30 mouse cellular contexts compared by ENCODE assay signal in the genomic region with DNA sequence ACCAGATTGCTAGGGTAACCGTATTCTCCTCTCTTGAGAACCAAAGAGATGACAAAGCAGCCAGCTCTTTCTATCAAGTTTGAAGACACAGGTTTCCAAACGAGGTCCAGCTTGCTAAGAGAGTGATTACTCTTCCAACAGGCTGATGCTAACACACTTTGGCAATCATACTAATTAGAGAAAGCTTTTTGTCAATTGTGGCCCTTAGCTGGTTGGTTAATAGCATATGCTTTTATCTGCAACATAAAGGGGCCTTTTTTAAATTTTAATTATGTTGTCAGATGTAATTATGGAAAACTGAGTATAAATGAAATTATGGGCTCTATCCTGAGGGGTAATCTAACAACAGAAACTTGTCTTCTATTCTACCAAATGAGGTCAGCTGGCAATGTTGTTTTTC.
A peak's percentile ranks its signal among the peaks of the same experiment; 100 is the strongest.
DNase-seq lines count a peak whose midpoint lies in the region; ATAC-seq lines count a peak whose summit lies in the region.
"Had no signal": no experiment of that assay in that cellular context is flagged by ENCODE, and none has a peak within 500 bp of the region (broad histone marks: within the 10 kb centered on the region; RNA-seq: fewer than 3 reads in every experiment).

No protein-coding gene starts in this region.

- H3K36me3 ChIP-seq in forebrain, embryonic 14.5 days (ENCODE audit: control insufficient read depth, insufficient read depth, low read length), result no peaks in the 10 kb centered on the region
- no peaks in the 10 kb centered on the region for H3K36me3 ChIP-seq in forebrain, embryonic 10.5 days (replicated peaks)
- H3K36me3 ChIP-seq in midbrain, embryonic 14.5 days (ENCODE audit: control insufficient read depth, insufficient read depth, low read length), result no peaks in the 10 kb centered on the region
- no peaks in the 10 kb centered on the region for H3K36me3 ChIP-seq in midbrain, embryonic 13.5 days
- H3K36me3 ChIP-seq: embryonic facial prominence, embryonic 15.5 days; forebrain, embryonic 12.5 days; G1E; heart, embryonic 12.5 days; heart, embryonic 15.5 days had no signal

- peak; percentile 14 for DNase-seq in forebrain, embryonic 14.5 days (ENCODE audit: low spot score)
- DNase-seq in forebrain, embryonic 10.5 days (ENCODE audit: extremely low spot score, low spot score), result no peak
- peak; percentile 7 for DNase-seq in midbrain, embryonic 14.5 days
- DNase-seq in retina, postnatal 1 day, result peak; percentile 95
- DNase-seq in frontal cortex, postnatal 14 days (ENCODE audit: low spot score in 2 of 2), result no peak
- no peak for DNase-seq in layer of hippocampus, adult 9-10 months (ENCODE audit: low spot score)
- DNase-seq: adrenal gland, adult 2 months; adrenal gland, postnatal 14 days; B cell, adult 2 months; cerebellum, adult 11-12 months; cerebellum, adult 8-10 months; cerebellum, postnatal 10 days; cerebellum, postnatal 36 days; embryo, embryonic 11 days; gastrocnemius, adult 2 months; gastrocnemius, postnatal 14 days; heart, adult 18-20 months; heart, postnatal 10 days; heart, postnatal 4 days had no signal

- H3K9ac ChIP-seq in forebrain, embryonic 14.5 days (ENCODE audit: low read length), result no peak overlapping the region
- no peak overlapping the region for H3K9ac ChIP-seq in midbrain, embryonic 14.5 days (replicated peaks; ENCODE audit: low read length)
- no peak overlapping the region for H3K9ac ChIP-seq in midbrain, embryonic 13.5 days (replicated peaks)
- H3K9ac ChIP-seq: embryonic facial prominence, embryonic 15.5 days; forebrain, embryonic 12.5 days; heart, embryonic 12.5 days; heart, embryonic 15.5 days; hindbrain, embryonic 14.5 days had no signal

- H3K9me3 ChIP-seq in forebrain, embryonic 14.5 days (replicated peaks; ENCODE audit: control insufficient read depth, low read length), result no peaks in the 10 kb centered on the region
- no peaks in the 10 kb centered on the region for H3K9me3 ChIP-seq in forebrain, embryonic 10.5 days
- H3K9me3 ChIP-seq in midbrain, embryonic 14.5 days (ENCODE audit: control insufficient read depth, low read length), result no peaks in the 10 kb centered on the region
- H3K9me3 ChIP-seq in midbrain, embryonic 13.5 days, result no peaks in the 10 kb centered on the region
- H3K9me3 ChIP-seq: embryonic facial prominence, embryonic 15.5 days; forebrain, embryonic 12.5 days; G1E; heart, embryonic 12.5 days; heart, embryonic 15.5 days had no signal

- 24% methylated on average over 2 of the region's 2 CpGs for WGBS in forebrain, embryonic 14.5 days
- whole genome bisulfite sequencing in forebrain, embryonic 10.5 days, result 57% methylated on average over 2 of the region's 2 CpGs
- WGBS in midbrain, embryonic 14.5 days, result 61% methylated on average over 2 of the region's 2 CpGs
- 60% methylated on average over 2 of the region's 2 CpGs for WGBS in midbrain, embryonic 13.5 days

- no peak for ATAC-seq in forebrain, embryonic 14.5 days
- no peak for ATAC-seq in midbrain, embryonic 14.5 days (ENCODE audit: low FRiP score, low TSS enrichment)
- ATAC-seq in midbrain, embryonic 13.5 days, result no peak
- ATAC-seq: forebrain, embryonic 16.5 days; hindbrain, postnatal 0 days; inflammation-experienced regulatory T-cells, adult 6 months had no signal

- no peak overlapping the region for H3K4me2 ChIP-seq in forebrain, embryonic 14.5 days (ENCODE audit: low read length)
- no peak overlapping the region for H3K4me2 ChIP-seq in midbrain, embryonic 14.5 days (ENCODE audit: low read length)
- no peak overlapping the region for H3K4me2 ChIP-seq in midbrain, embryonic 13.5 days (replicated peaks)
- H3K4me2 ChIP-seq: embryonic facial prominence, embryonic 15.5 days; forebrain, embryonic 12.5 days; heart, embryonic 12.5 days; heart, embryonic 15.5 days; hindbrain, embryonic 14.5 days had no signal

- no peak overlapping the region for H3K4me3 ChIP-seq in forebrain, embryonic 14.5 days (ENCODE audit: low read depth, low read length)
- no peak overlapping the region for H3K4me3 ChIP-seq in forebrain, embryonic 10.5 days
- H3K4me3 ChIP-seq in midbrain, embryonic 14.5 days (replicated peaks; ENCODE audit: low read depth, low read length), result no peak overlapping the region
- no peak overlapping the region for H3K4me3 ChIP-seq in midbrain, embryonic 13.5 days (replicated peaks)
- H3K4me3 ChIP-seq: embryonic facial prominence, embryonic 15.5 days; forebrain, embryonic 12.5 days; gastrocnemius, adult 2 months; heart, embryonic 12.5 days; heart, embryonic 15.5 days had no signal

- H3K27me3 ChIP-seq in forebrain, embryonic 14.5 days (replicated peaks; ENCODE audit: control insufficient read depth, insufficient read depth, low read length), result no peaks in the 10 kb centered on the region
- no peaks in the 10 kb centered on the region for H3K27me3 ChIP-seq in forebrain, embryonic 10.5 days (ENCODE audit: poor library complexity, severe bottlenecking)
- no peaks in the 10 kb centered on the region for H3K27me3 ChIP-seq in midbrain, embryonic 14.5 days (ENCODE audit: control insufficient read depth, insufficient read depth, low read length)
- no peaks in the 10 kb centered on the region for H3K27me3 ChIP-seq in midbrain, embryonic 13.5 days
- H3K27me3 ChIP-seq: CH12.LX; embryonic facial prominence, embryonic 15.5 days; forebrain, embryonic 12.5 days; heart, embryonic 12.5 days; heart, embryonic 15.5 days had no signal

- H3K27ac ChIP-seq in forebrain, embryonic 14.5 days (ENCODE audit: low read depth, low read length), result no peak overlapping the region
- H3K27ac ChIP-seq in forebrain, embryonic 10.5 days, result no peak overlapping the region
- no peak overlapping the region for H3K27ac ChIP-seq in midbrain, embryonic 14.5 days (replicated peaks; ENCODE audit: low read depth, low read length)
- H3K27ac ChIP-seq in midbrain, embryonic 13.5 days, result no peak overlapping the region
- H3K27ac ChIP-seq: embryonic facial prominence, embryonic 15.5 days; forebrain, embryonic 12.5 days; gastrocnemius, adult 2 months; heart, embryonic 15.5 days; hindbrain, embryonic 14.5 days; hindbrain, postnatal 0 days had no signal

- no peaks in the 10 kb centered on the region for H3K4me1 ChIP-seq in forebrain, embryonic 14.5 days (ENCODE audit: control insufficient read depth, insufficient read depth, low read length)
- H3K4me1 ChIP-seq in forebrain, embryonic 10.5 days, result no peaks in the 10 kb centered on the region
- H3K4me1 ChIP-seq in midbrain, embryonic 14.5 days (ENCODE audit: control insufficient read depth, insufficient read depth, low read length), result no peaks in the 10 kb centered on the region
- no peaks in the 10 kb centered on the region for H3K4me1 ChIP-seq in midbrain, embryonic 13.5 days (replicated peaks)
- H3K4me1 ChIP-seq: embryonic facial prominence, embryonic 15.5 days; forebrain, embryonic 12.5 days; heart, embryonic 12.5 days; heart, embryonic 15.5 days had no signal

Comparison
In these comparisons a context has a peak if more than half of its experiments do, and no peak if none do; other contexts are left out.
1. DNase-seq: peak in forebrain, embryonic 14.5 days (single experiment), midbrain, embryonic 14.5 days (single experiment) and retina, postnatal 1 day (single experiment); none in forebrain, embryonic 10.5 days (single experiment), frontal cortex, postnatal 14 days (0 of 2) and layer of hippocampus, adult 9-10 months (single experiment).